Mouse (Mus musculus): Measurements from ENCODE around the gene Bmp7.

- TF ChIP-seq CTCF (IDR thresholded peaks at IDR 0.05; ENCODE audit: borderline replicate concordance, control insufficient read depth, extremely low read depth, insufficient read depth, low read length, poor library complexity) = no peak
- TF ChIP-seq POLR2A (IDR thresholded peaks at IDR 0.05; ENCODE audit: control insufficient read depth, extremely low read depth, insufficient read depth, low read length, poor library complexity) = no peak
Observed at GRCm38 (mm10) chr2:172909463-172909862, 30.7 kb downstream of the Bmp7 start.
